Mouse (Mus musculus) CD4-positive, CD25-positive, alpha-beta regulatory T cell, adult 2 months (primary cell): ENCODE data around the gene Tmed3.

Experiments used
- DNase-seq: peaks from one replicate; pipeline ENCODE4 v3.0.0-alpha.2; 2012; ENCODE audit warnings: low read depth, low spot score

The Tmed3 gene

DNA sequence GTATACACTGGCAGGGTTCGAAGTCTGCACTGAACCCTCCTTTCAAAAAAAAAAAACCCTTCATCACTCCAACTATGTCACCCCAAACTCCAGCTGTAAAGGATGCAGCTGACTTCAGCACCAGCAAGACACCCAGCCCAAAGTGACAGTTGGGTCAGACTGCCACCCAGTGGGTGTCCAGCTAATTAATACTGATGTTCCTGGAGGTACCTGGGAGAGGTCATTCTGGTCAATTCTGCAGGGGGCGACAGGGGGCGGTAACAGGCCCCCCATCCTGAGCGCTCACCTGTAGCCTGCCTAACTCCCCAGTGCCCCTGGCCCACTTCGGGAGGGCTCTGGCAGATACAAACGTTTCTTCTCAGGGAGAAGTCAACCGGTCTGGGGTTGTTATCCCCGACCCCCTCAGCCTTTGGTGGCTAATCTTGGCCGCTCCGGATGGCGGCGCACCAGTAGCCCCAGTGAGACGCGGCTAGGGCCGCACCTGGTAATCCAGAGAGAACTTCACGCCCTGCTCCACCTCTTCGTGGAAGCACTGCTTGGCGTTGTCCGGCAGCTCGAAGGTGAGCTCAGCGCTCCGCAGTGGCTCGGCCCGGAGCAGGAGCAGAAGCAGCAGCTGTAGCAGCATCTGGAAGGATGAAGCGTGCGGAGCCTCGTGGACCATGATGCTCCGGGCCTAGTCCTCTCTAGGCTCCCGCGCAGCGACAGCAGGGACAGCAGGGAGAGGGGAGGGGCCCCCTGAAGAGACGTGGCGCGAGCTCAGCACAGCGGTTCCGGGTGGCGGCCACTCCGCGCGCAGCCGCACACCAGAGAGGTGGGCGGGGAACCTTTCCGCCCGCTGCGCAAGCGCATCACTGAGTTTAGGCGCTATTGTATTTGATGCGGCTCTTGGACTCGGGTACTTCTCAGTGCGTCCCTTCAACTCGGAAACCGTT lies at the start of gene Tmed3:
TSS of gene Tmed3 (minus strand) at position 804 of the 932 bp plus-strand sequence.
- DNase-seq, result peak; percentile 96

DNA sequence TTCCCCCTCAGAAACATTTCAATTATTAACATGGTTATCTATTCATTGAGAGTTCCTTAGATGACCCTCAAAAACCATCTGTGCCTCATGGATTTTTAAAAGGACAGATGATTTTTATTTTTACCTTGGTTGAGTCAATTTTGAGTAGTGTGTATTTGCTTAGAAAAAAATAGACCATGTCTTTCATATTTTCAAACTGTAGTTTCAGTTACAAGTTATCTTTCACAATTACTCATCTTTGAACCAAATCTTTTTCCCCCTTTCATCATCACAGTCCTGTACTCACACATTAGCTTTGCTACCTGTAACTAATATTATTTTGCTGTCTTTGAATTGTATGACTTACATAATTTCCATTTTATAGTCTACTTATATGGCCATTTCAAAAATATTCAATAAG lies 35.2 kb upstream of the Tmed3 start:
- DNase-seq, result no peak

DNA sequence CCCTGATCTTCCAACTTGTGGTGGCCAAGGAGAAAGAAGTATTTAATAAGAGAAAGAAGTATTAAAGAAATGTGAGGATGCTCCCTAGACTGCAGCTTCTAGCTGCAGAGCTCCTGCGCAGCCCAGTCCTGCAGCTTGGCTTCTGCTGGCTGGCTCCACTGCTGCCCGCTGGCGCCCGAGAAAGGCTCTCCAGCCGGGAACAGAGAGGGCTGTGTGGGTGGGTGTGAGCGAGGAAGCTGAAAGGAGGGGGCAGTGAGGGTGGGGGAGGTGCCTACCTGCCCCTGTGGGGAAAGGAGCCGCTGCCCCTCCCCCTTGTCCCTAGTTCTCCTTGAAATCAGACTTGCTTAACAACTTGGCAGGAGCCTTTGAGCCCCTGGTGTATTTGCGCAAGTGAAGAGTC lies 33.4 kb upstream of the Tmed3 start, which contains the start of gene Ankrd34c:
TSS of gene Ankrd34c (minus strand) at position 181 of the 400 bp plus-strand sequence.
- no peak for DNase-seq

DNA sequence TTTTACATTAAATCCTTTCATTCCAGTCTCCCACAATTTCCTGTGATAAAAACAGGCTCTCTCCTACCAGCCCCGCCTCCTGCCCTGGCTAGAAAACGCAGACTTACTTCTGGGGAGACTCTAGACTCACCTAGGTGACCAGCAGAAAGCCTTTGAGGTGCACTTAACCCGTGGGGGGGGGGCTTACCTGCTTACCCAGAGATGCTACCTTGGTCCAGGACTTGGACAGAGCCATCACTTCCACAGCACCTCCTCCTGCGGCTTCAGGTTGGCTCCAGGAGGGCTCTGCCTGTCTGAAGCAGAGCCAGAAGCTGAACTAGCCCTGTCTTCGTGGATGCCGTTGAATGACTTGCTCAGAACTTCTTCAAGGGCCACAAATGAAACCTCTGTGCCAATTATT lies 33.0 kb upstream of the Tmed3 start:
- DNase-seq, result no peak

DNA sequence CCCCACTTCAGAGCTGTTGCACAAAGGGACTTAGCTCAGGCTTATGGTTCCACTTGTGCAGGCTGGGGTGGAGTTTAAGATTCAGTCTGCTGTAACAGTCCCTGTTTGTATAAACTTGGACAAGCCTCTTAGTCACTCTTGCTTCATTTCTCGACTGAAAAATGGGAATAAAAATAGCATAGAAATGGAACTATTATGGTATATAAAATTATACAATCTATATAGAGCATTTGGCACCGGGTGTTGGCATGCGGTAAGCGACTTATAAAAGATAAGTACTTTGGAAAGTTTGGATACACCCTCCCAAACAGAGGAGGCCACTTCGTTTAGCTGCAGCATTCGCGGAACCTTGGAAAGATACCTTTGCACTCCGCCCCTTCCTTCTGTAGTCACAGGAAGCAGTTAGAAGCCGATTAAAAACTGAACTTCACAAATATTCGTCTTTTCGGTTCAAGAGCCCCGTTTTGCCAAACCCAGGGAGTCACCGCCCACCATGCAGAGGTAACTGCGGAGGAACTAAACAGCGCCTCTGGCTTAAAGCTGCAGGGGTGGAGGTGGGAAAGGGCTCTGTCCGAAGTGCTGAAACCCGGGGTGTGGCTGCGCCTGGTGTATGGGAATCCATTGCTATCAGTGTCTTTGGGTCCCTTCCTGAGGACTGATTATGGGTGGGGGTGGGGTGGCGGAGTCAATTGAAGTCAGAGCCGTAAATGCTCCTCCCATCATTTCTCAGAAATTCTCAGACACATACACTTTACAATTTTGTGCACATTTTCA lies 32.3 kb upstream of the Tmed3 start:
- peak; percentile 3 for DNase-seq

DNA sequence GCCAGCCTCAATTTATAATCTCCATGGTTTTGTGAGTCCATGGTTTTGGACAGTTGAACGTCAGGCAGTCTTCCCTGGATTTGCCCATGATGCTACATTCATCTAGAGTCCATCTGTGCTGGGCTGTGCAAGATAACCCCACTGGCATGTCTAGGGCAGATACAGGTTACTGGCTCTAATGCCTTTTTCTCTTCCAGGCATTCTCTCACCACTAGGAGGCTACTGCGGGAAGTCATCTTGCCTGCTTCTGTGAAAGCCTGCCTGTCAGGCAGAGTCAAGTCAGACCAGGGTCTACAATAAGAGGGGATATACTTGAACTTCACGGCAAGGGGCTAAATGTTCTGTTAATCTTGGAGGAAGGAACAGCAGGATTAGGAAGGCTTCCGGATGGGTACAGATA lies 2.0 kb upstream of the Tmed3 start:
- DNase-seq, result peak; percentile 60

DNA sequence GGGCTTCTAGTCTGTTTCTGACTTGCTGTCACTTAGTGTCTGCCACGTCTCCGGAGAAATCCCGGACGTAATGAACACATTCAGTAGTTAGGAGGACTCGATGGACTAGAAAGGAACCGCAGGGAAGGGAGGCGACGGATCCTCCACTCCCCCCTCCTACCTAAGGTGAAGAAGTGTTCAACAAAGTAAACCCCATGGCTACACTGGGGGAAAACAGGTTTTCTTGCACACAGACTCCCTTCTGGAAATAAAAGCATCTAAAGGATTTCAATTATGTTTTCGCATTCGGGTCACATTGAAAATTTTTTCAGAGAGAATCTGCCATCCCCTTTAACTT lies 297 bp upstream of the Tmed3 start:
- DNase-seq, result no peak

DNA sequence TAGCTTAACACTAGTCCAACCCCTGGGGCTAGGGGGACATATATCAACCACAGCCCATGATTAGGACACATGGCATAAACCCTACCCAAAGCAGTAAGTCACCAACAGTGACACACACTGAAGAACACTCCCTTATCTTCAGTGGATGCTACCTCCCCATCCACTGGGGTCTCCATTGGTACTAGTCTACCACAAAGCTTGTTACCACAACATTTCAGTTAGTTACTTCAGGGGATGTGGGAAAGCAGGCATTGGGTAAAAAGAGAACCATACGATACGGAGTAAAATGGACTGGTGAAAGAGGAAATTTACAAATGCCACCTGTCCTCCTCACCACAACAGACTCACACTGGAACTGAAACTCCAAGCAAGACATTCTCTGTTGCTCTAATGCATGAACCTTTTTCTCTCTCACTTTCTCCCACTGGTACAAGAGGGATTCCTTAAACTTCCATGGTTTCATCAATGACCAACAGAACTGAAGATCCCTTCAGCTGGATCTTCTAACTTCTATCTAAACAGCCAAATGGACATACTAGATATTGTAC lies 3.9 kb downstream of the Tmed3 start:
- DNase-seq, result no peak

DNA sequence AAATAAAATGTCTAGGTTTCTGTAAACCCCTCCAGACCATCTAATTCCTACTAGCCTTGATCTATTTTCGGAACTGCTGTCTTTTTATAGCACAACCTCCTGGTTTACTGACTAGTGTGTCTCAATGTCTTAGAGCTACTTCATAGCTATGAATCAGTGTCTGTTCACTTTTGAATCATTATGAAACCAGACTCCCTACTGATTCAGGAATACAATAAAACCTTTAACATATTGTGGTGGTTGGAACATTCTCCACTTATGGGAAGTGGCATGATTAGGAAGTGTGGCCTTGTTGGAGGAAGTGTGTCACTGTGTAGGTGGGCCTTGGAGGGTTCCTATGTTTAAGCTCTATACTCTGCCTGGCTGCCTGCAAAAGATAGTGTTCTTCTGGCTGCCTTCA lies 9.7 kb downstream of the Tmed3 start:
- DNase-seq, result no peak

DNA sequence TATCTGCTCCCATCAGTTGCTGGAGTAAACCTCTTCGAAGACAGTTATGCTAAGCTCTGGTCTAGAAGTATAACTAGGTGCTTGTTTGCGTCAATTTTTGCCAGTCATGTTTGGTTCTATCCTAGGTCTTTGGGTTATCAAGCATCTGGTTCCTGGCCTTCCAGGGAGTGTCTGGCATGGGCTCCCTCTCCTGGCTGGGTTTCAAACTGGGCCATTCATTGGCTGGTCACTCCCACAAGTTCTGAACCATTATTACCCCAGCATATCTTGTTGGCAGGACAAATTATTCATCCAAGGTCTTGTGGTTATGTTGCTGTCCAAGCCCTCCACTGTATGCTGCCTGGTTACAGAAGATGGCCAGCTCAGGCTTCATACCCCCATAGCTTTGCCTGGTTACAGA lies 11.2 kb downstream of the Tmed3 start:
- DNase-seq, result no peak

DNA sequence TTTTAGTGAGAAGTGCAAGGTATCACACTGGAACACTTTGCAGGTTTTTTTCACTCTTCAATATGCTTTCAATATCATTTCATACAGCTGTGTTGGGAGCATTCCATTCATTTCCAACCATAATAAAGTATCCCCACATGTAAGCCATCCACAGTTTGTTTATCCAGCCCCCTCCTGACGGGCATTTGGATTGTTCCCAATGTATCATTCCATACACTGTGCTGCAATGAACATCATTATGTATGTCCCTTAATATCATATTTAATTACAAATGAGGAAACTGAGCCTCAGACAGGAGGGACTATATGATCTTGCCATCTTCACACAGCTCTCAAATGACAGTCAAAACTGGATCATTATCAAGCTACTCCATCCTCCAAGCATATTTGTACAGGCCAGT lies 15.7 kb downstream of the Tmed3 start:
- no peak for DNase-seq

DNA sequence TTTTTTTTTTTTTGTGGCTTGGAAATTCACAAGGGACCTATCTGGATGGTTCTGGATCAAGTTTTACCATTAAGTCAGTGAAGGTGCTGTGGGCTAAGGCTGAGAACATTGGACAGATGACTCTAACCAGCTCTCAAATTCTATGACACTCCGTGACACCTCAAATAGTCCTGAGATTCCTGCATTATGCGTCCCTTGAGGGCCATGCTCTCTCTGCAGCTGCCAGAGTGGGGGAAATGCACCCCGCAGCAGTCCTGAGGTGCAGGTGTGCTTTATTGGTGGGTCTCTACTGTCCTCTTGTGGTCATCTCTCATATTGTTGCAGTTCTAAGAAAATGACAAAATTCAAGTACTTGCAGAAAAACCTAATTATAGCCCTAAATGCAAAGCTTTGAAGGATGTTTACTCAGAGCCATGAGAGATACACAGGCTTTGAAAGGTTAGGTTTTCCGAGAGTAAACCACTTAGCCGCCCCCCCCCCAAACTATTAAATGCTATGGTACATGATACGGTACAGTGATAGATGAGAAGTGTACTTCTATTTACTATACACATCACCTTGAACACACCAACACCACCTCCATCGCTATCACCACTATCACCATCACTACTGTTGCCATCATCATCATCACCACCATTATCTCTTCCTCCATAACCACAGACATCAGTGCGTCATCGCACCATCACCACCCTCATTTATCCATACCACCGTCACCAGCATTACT lies 17.2 kb downstream of the Tmed3 start:
- DNase-seq, result peak; percentile 54

DNA sequence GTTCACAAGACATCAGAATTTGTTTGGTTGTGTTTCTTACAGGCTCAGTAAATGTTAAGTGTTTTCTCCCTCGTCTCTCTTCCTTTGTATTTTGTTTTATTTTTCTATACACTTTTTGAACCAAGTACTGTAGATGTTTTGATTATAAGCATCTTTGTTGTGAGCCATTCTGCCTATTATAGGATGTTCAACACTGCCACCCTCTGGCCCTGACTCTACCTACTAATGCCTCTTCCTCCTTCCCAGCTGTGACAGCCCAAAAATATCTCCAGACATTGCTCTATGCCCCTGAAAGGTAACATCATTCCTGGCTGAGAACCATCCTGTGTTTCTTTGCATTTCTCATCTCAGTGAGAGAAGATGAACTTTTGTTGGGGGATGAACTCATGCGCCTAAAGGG lies 18.6 kb downstream of the Tmed3 start:
- no peak for DNase-seq

DNA sequence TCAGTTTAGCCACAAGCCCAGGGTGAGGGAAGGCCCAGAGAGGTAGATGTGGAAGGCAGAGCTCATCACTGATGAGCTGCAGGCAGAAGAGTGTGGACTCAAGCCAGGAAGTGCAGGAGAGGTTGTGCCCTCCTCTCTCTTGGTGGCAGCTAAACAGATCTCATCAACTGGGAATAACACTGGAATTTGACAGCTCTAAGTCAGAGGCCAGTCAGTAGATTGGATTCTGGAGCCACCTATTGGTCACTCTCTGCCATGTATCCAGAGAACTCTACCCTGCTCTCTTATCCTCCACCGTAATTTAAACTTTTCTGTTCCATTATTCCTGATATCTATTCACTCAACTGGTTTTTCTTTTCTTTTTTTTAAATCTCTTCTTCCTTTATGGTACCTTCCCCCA lies 25.9 kb downstream of the Tmed3 start:
- DNase-seq, result no peak

DNA sequence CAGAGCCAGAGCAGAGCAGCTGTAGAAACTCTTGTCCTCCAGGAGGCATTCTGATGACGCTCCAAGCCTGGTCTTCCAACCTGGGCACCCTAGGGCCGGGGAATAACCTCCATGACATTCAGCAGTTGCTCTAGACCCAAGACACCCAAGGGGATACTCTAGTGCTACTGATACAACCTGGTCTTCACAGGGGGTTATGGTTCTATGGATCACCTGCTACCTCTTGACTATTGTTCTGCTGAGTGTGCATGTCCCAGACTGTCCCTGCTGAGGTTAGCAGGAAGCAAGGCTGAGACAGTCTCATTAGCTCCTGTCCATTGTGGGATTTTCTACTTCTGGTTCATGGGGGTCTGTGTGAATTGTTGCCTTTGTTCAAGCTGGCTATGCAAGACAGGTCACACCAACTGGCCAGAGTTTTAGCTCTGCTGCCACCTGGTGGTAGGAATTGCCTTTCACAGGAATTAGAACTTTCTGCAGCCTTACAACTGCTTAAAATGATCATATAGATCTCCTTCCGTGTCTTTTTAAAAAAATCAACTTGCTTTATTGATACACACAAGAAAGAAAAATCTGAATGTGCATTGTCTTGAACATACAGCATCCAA lies 30.8 kb downstream of the Tmed3 start:
- peak; percentile 81 for DNase-seq

DNA sequence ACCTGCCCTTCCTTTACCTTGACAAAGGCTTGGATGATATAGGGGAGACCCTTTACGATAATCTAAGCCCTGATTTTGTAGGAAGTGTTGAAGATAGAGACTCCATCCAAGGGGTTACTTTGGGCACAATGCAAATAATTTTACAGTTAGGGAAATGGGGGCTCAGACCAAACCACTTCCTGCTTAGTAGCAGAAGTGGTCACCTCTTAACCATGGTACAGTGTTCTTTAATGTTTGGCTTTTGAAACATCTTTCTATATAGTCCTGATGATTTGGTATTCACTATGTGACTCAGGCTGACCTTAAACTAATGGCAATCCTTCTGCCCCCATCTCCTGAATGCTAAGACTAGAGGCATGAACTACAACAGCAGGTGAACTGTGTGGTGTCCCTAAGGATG lies 31.5 kb downstream of the Tmed3 start:
- no peak for DNase-seq

DNA sequence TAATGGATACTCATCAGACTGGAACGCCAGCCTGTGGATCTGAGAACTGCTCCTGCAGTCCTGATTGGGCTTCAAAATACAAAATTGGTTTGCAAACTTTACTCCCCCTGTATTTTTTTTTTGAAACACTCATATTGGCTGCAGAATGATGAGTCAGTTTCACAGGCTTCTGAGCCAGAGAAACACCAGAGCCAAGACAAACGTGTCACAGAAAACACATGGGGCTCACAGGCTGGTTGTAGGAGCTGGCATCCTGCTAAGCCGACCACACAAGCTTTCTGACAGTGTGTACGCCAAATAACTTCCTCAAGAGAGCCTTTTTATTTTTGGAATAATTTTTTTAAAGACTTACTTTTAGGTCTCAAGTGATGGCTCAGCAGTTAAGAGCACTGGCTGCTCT lies 35.0 kb downstream of the Tmed3 start:
- no peak for DNase-seq

DNA sequence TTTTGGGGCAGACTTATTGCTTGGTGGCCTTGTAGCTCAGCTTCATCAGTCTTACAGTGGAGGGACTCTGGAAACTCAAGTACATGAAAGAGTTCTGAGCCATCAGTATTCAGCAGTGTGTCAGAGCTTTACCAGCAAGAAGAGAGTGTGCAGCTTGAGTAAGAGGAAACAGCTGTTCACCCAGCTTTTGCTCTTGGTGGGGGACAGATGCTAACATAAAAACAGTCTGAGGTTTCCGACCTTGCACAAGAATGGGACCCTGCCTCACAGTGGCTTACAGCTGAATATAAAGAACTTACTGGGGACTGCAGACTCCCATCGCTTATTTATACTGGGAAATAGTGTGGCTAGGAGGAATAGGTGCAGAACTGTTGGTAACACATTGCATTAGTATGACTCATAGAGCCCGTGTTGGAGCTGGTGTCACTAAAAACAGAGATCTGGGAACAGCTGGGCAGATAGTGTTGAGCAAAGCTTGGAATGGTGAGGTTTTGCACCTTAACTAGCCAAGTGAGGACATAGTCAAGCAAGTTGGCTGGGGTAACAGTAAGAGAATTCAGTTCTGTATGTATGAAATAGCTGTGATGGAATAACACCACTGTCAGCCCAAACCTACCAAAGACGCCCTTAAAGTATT lies 37.4 kb downstream of the Tmed3 start:
- no peak for DNase-seq

DNA sequence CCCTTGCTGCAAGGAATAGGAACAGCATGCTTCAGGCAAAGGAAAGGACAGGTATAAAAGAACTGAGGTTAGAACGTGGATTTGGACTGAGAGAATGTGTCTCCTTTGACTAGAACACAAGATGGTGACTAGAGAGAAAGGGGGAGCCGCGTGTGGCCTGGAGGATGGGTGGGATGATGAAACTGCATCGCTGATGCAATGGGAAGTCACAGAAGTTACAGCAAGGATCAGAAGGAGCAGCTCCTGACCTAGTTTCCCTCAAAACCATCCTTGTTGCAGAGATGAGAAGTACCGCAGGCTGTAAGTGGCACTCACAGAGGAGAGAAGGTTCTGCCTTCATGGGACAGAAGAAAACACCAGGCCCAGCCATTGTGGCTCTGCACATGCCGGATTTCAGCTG lies 54.0 kb downstream of the Tmed3 start:
- no peak for DNase-seq
